Mouse (Mus musculus) adrenal gland, postnatal 36 days (tissue): ENCODE data around the gene Serpinb7. TPM values are rescaled to one million over a fixed set of nuclear protein-coding genes. Genes with fewer than 3 reads are reported as not detected.

Experiments used
- DNase-seq, 2 experiments: peaks; one replicate each; pipeline ENCODE4 v3.0.0; 2021; ENCODE audit warnings: mixed read lengths in 1 of 2
- long read RNA-seq, 2 experiments: library from polyadenylated mRNA; stranded (forward); transcript quantifications; one replicate each; pipeline ENCODE4 v2.0.0; 2021; ENCODE audit warnings: borderline sequencing depth in 2 of 2
- total RNA-seq, 2 experiments: library from RNA; stranded (reverse); gene quantifications; 2 replicates each; pipeline ENCODE4 v1.2.3; 2021

The Serpinb7 gene
- not detected for total RNA-seq
- long read RNA-seq, experiment 1, result 0 reads
- long read RNA-seq, experiment 2, result 0 reads

DNA sequence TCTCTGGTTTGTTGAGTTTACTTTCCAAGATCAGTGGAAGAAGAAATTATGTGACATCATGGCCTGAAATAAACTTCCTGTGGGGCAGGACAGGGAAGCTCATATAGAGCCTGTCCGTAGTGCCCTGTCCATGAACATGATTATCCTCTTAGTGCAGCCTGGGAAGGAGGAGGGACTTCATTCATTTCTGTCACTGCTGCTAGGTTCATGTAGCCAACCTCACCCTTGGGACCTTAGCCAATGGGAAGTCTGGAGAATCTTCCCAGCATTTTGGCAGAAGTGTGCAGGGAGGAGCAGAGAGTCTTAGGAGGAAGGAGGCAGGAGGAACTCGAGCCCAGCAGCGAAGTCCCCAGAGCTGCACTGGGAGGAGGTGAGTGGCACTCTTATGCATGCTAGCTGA is at the start of gene Serpinb7:
TSS of gene Serpinb7 (plus strand) at position 301 of the 400 bp plus-strand sequence.
- no peak for DNase-seq

DNA sequence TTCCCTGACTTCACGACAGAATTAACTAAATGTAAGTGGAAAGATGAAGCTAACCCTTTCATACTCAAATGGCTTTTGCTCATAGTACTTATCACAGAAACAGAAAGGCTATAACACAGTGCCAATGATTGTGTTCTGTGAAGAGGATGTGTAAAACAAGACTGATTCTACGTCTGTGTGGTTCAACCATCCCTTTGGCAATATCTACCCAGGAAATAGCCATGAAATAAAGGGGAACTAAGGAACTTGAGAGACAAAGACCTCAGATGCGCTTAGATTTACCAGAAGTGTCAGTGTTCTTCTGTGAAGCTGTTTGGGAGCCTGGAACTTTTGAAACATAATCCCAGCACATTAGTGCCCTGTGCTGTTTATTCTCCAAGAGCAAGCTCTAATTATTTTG is 49.1 kb upstream of the Serpinb7 start:
- no peak for DNase-seq

- no peak for DNase-seq
These were observed 48.3 kb upstream of the Serpinb7 start for GRCm38 (mm10) chr1:107351115-107351514.

DNA sequence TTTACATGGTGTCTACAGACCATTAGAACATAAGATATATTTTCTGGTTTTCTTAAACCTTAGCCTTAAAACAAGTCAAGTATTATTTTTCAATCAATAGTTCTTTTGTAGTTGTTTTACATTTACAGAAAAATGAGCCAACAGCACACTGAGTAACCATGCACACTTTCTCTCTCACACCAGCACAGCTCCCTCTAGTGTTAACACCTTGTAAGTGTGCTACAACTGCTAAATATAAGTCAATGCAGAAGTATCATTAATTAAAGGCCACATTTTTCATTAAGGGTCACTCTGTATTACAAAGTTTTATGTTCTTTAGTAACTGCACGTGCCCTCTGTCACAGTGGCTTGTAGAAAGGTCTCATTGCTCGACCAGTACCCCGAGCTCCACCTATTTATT is 46.4 kb upstream of the Serpinb7 start:
- peak in 1 of 2 experiments; percentile 9 for DNase-seq

- DNase-seq, result no peak
These were observed 38.6 kb upstream of the Serpinb7 start, which contains the start of gene Serpinb11 for GRCm38 (mm10) chr1:107360898-107361297. Gene Serpinb11 (plus strand): TSS chr1:107361198.

DNA sequence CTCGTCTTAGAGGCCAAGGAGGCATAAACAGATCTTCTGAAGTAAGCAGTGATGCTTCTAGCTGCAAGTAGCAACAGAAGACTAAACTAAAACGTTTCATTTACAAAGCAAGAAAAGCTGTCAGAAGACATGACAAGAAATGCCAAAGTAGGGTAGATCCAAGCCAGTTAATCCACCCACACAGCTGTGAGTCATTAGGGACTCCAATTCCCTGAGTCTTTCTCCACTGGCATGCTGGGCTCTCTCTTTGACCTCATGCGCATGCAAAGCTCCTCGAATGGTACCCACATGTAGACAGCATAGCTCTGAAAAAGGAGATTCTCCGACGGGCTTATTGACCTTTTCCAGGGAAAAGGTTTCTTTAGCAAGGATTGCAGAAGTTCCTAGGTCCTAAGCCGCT is 33.5 kb upstream of the Serpinb7 start:
- no peak for DNase-seq

GRCm38 (mm10) chr1:107368944-107369343 is 30.5 kb upstream of the Serpinb7 start:
- DNase-seq, result no peak

DNA sequence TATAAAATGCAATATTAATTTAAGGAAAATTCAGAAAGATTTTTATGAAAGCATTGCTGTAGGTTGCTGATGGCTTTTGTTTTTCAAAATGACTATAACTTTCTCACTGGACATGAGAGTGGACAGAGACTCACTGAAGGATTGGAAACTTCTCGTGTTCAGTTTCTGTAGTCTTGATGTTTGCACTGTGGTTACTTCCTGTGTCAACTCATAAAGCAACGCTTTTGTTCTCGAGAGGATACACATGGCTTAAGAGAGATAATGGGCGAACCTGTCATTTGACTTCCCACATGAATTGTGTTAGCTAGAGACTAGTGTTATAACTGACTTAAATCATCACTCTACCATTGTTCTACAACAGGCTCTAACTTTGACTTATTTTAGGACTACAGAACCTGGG is 22.5 kb upstream of the Serpinb7 start:
- no peak for DNase-seq

GRCm38 (mm10) chr1:107378368-107378767 is 21.1 kb upstream of the Serpinb7 start:
- DNase-seq, result no peak

DNA sequence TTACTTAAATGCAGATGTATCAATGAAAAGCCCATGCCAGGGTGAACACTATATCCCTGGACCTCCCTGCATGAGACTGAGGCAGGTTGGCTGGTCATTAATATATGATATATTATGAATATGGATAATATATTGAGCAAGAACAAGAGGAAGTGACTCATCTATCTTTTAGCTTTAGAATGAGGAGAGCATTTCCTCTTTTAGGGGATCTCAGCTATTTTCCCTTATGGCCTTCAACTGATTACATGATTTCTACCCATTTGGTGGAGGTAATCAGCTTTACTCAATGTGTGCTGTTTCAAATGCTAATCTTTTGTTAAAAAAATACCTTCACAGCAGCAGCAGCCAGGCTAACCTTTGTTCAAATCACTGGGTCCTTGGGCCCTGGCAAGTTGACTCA is 18.0 kb upstream of the Serpinb7 start:
- DNase-seq, result no peak

GRCm38 (mm10) chr1:107382404-107382803 is 17.1 kb upstream of the Serpinb7 start:
- DNase-seq, result no peak

- DNase-seq, result no peak
These were observed 14.9 kb upstream of the Serpinb7 start for GRCm38 (mm10) chr1:107384532-107384931.

DNA sequence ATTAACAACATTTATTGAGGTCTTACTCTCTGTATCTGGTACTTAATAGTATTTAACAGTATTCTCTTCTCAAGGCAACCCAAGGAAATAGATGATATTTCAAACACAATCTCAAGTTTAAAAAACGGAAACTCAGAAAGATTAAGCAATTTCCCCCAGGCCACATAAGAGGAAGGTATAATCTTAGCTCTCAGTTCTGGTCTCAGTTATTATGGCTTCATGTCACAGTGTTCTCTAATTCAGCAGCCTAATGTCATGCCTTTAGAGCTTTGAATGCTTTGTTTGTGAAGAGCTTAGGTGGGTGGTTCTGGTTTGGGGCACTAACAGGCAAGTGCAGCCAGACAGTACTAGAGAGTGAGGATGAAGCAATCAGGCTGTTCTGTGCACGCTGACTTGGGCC is 9.7 kb upstream of the Serpinb7 start:
- DNase-seq, result no peak

DNA sequence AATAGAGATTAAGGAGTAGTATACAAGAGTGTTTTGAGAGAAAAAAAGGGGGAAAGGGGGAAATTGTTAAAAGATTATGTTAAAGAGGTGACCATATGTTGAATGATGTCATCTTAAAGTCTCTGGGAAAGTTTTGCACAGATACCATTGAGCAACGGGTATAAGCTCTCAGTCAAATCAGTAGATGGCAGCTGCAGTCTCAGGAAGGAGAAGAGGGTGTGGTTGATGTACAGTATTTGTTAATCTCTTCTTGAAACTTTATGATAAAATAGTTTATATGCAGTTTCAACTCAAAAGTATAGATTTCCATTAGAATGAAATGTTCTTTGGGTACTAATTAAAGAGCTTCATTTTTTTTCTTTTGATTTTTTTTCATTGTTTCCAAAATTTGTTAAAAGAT is 2.0 kb upstream of the Serpinb7 start:
- no peak for DNase-seq

- DNase-seq, result no peak
These were observed 2.6 kb downstream of the Serpinb7 start for GRCm38 (mm10) chr1:107402082-107402481.

- DNase-seq, result no peak
These were observed 15.2 kb downstream of the Serpinb7 start for GRCm38 (mm10) chr1:107414650-107415049.

DNA sequence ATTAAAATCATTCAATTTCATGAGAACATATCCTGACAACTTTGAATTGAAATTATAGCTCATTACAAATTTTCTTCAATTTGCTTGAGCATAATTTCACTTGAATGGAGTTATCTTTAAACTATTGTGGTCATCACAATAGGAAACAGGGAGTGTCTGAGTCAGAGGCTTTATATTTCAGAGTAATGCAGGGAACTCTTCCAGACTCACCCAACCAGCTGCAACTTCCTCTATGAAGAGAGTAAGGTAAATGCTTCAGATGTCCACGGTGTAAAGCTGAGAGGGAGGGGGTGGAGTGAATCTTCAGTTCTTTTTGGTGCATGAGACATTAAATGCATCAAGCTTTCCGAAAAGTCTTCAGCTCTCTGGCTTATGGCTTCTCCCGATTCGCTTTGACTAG is 23.0 kb downstream of the Serpinb7 start:
- no peak for DNase-seq

DNA sequence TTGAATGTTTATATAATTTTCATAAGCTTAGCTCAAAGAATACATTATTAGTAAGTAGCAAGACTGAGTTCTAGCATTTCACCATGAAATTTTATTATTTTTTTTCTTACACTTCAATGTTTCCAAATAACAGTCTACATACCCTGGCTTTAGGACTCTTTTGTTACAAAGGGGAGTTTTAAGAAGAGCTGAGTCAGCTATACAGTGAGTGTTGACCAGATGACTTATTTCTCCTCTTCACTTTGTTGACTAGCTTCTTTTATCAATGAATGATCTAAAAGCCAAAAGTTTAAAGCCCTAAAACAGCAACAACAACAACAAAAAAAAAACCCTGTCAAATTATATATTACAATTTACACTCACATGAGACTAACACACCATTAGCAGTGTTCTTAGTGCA is 31.8 kb downstream of the Serpinb7 start:
- DNase-seq, result no peak

GRCm38 (mm10) chr1:107435528-107435927 is 36.1 kb downstream of the Serpinb7 start:
- DNase-seq, result no peak

DNA sequence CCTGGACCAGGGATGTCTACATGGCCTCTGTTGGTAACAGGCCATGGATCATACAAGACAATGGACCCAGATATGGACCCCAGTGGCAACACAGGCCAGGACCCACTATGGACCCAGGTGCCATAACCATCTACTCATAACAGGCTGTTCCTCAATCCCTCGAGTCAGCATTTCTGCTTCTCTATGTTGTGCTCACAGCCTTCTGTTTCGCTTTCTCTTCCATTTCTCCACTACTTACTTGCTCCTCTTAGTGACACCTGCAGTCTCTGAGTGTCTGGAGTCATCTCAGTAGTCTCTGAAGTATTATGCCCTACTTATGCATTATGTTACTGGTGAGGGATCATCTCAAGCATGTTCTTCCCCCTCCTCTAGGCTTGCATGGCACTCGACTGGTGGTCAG is 40.0 kb downstream of the Serpinb7 start:
- no peak for DNase-seq

DNA sequence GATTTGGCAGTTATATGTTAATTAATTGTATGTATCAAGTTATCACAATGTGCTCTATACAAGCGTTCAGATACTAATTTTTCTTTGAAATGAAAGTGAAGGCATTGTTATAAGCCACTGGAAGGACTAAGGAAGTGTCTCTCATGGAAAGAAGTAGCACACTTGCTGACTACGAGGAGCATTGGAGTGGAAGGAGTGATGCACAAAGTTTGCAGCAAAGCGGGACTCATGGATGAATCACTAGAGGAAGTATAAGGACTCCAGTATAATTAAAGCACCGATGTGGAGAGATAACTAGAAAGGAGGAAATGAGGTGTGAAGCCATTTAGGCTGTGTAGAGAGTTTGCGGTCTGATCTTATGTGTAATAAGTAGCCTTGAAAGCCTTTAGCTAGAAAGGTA is 45.9 kb downstream of the Serpinb7 start:
- no peak for DNase-seq

GRCm38 (mm10) chr1:107447228-107447931 is 47.9 kb downstream of the Serpinb7 start:
- DNase-seq, result no peak

- no peak for DNase-seq
These were observed 80.5 kb downstream of the Serpinb7 start for GRCm38 (mm10) chr1:107479909-107480308.

DNA sequence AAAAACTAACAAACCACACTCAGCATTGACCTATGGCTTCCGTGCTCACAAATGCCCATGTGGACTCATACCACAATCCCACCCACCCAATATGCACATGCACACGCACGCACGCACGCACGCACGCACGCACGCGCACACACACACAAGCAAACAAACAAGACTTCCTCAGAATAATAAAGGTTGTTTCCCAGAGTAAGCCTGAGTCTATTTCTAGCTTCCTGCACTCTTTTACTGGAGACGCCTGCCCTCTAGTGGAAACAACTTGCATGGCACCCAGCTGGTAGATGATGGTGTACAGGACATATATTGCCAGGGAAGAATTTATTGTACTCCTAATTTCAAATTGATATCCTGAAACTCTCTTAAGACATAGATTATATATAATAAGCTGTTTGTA is 82.0 kb downstream of the Serpinb7 start:
- DNase-seq, result peak; percentile 67 to 70
